Mouse (Mus musculus) adrenal gland, adult (tissue): ENCODE measurements at regions not wholly inside any gene's neighbourhood (a gene's known extent, or its start where the extent isn't known, plus 50 kb on each side); places are given as distances from the start of the nearest gene placed in this dataset.

ENCODE experiments used
- DNase-seq, 2 experiments: peaks; one replicate each; pipeline ENCODE4 v3.0.0; 2022 to 2023; ENCODE audit warnings: low spot score in 1 of 2; ENCODE audit not compliant: inconsistent age in 2 of 2

GRCm38 (mm10) chr12:45443512-45444190 lies 369.1 kb upstream of the Stxbp6 start:
- peak; percentile 32 to 82 for DNase-seq

- peak in 1 of 2 experiments; percentile 52 for DNase-seq
Measured at GRCm38 (mm10) chr12:45442474-45442873, 368.0 kb upstream of the Stxbp6 start.

- DNase-seq = peak in 1 of 2 experiments; percentile 56
Measured at GRCm38 (mm10) chr12:45439745-45440144, 365.2 kb upstream of the Stxbp6 start.

- no peak for DNase-seq
Measured at GRCm38 (mm10) chr12:45437271-45437670, 362.8 kb upstream of the Stxbp6 start.

GRCm38 (mm10) chr12:45399436-45399835 lies 324.9 kb upstream of the Stxbp6 start:
- DNase-seq = no peak

GRCm38 (mm10) chr12:45384864-45385263 lies 310.4 kb upstream of the Stxbp6 start:
- peak in 1 of 2 experiments; percentile 65 for DNase-seq
